Mouse (Mus musculus): ENCODE measurements around the gene Tex19.1. TPM values are rescaled to one million over a fixed set of nuclear protein-coding genes. Genes with fewer than 3 reads are reported as not detected.

Tex19.1 gene
- total and polyA plus RNA-seq, 3 experiments = 0.57 to 0.95 TPM; not detected in 1

DNA sequence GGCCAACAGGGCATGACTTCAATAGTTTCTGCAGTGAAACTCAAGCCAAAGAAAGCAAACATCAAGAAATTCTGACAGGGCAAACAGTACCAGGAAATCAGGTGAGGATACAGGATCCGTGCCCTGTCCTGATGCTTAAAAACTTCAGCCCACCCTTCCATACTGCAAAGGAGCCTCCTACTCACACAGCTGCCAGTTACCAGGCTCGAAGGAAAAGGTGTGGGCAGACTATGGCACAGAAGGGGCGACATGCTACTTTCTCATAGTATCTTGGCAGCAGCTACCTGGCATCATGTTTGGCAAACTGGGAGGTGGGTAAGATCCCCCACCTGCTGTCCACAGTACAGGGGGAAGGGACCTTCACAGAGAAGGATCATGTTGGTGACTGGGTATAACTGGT, 47.5 kb downstream of the Tex19.1 start:
- Histone ChIP-seq H3K79me2 (replicated peaks; ENCODE audit: control insufficient read depth, extremely low read depth, insufficient read depth, poor library complexity, severe bottlenecking) (no peaks in the 10 kb centered on the region), H3K27me3 (replicated peaks) (no peaks in the 10 kb centered on the region), H3K4me3 (replicated peaks in 1 of 3; ENCODE audit: low read depth in 2 of 3, low read length in 2 of 3, poor library complexity in 1 of 3) (no peak overlapping the region), H3K4me1 (ENCODE audit: control insufficient read depth in 1 of 2, insufficient read depth in 2 of 2) (peaks cover 0 to 3% of the 10 kb centered on the region in 2 experiments; a peak in 2 of 4 replicates), H3K9ac (ENCODE audit: insufficient read depth, low read depth) (no peak overlapping the region), H3K4me2 (ENCODE audit: insufficient read depth, low read depth, poor library complexity, severe bottlenecking) (no peak overlapping the region), H3K9me3 (replicated peaks; ENCODE audit: low read length) (no peaks in the 10 kb centered on the region), H3K36me3 (replicated peaks in 1 of 2; ENCODE audit: control insufficient read depth in 1 of 2, insufficient read depth in 1 of 2, low read length in 1 of 2) (peaks cover 0 to 11% of the 10 kb centered on the region in 2 experiments), H3K27ac (ENCODE audit: insufficient read depth, low read depth) (no peak overlapping the region)
- TF ChIP-seq KAT2A (IDR thresholded peaks at IDR 0.05; ENCODE audit: insufficient replicate concordance, low read length) (no peak), UBTF (IDR thresholded peaks at IDR 0.05; ENCODE audit: low read depth, low read length) (no peak), POLR2AphosphoS2 (IDR thresholded peaks at IDR 0.05; ENCODE audit: low read depth, low read length) (no peak), MAX (IDR thresholded peaks at IDR 0.05; ENCODE audit: low read length) (no peak), GABPA (IDR thresholded peaks at IDR 0.05; ENCODE audit: insufficient replicate concordance, low read depth, low read length) (no peak), MAZ (IDR thresholded peaks at IDR 0.05; ENCODE audit: low read depth, low read length) (no peak), JUND (conservative IDR thresholded peaks at IDR 0.05; ENCODE audit: low read depth, low read length) (no peak)
- DNase-seq (ENCODE audit: extremely low read depth) = no peak
- in situ Hi-C loops (cut with MboI; ENCODE audit: low pct_ligation_motif_present, low pct_unique_long_range_greater_than_20kb, low sequenced_read_pairs) (no loop called here), dilution Hi-C loops (cut with MboI; ENCODE audit: extremely low pct_ligation_motif_present, extremely low pct_unique_long_range_greater_than_20kb, low sequenced_read_pairs) (no loop called here)

Other genes with a start within 250 kb of the Tex19.1 start
- 4.6 and 5.4 TPM in 2 replicates for gene Ccdc57, start 213.3 kb upstream of the Tex19.1 start, total RNA-seq (2012; rRNA removed)
- 2.3 and 2.7 TPM in 2 replicates for gene Ccdc57, start 213.3 kb upstream of the Tex19.1 start, total RNA-seq (2014; rRNA removed)
- 6.0 and 6.2 TPM in 2 replicates for gene Ccdc57, start 213.3 kb upstream of the Tex19.1 start, polyA plus RNA-seq (2012; ENCODE audit: insufficient read length, low read depth)
- 214 and 388 TPM in 2 replicates for gene Slc16a3, start 197.7 kb upstream of the Tex19.1 start, total RNA-seq (2012; rRNA removed)
- gene Slc16a3, start 197.7 kb upstream of the Tex19.1 start, total RNA-seq (2014; rRNA removed) = 90.8 and 130 TPM in 2 replicates
- gene Slc16a3, start 197.7 kb upstream of the Tex19.1 start, polyA plus RNA-seq (2012; ENCODE audit: insufficient read length, low read depth) = 9.7 and 11.1 TPM in 2 replicates
- 92.1 and 96.8 TPM in 2 replicates for gene Csnk1d, start 154.8 kb upstream of the Tex19.1 start, total RNA-seq (2012; rRNA removed)
- gene Csnk1d, start 154.8 kb upstream of the Tex19.1 start, total RNA-seq (2014; rRNA removed) = 77.7 and 77.8 TPM in 2 replicates
- gene Csnk1d, start 154.8 kb upstream of the Tex19.1 start, polyA plus RNA-seq (2012; ENCODE audit: insufficient read length, low read depth) = 134 and 136 TPM in 2 replicates
- 0.84 and 2.7 TPM in 2 replicates for gene Cd7, start 106.7 kb upstream of the Tex19.1 start, total RNA-seq (2012; rRNA removed)
- 0.51 and 0.82 TPM in 2 replicates for gene Cd7, start 106.7 kb upstream of the Tex19.1 start, total RNA-seq (2014; rRNA removed)
- gene Cd7, start 106.7 kb upstream of the Tex19.1 start, polyA plus RNA-seq (2012; ENCODE audit: insufficient read length, low read depth) = 0.67 and 1.0 TPM in 2 replicates
- not detected in 2 replicates for gene Sectm1b, start 82.6 kb upstream of the Tex19.1 start, total RNA-seq (2012; rRNA removed)
- not detected in 2 replicates for gene Sectm1b, start 82.6 kb upstream of the Tex19.1 start, total RNA-seq (2014; rRNA removed)
- not detected in 2 replicates for gene Sectm1b, start 82.6 kb upstream of the Tex19.1 start, polyA plus RNA-seq (2012; ENCODE audit: insufficient read length, low read depth)
- 0.08 TPM in 1 of 2 replicates, not detected in the other for gene Sectm1a, start 64.9 kb upstream of the Tex19.1 start, total RNA-seq (2012; rRNA removed)
- not detected in 2 replicates for gene Sectm1a, start 64.9 kb upstream of the Tex19.1 start, total RNA-seq (2014; rRNA removed)
- not detected in 2 replicates for gene Sectm1a, start 64.9 kb upstream of the Tex19.1 start, polyA plus RNA-seq (2012; ENCODE audit: insufficient read length, low read depth)
- 0.64 and 0.92 TPM in 2 replicates for gene Tex19.2, start 27.5 kb upstream of the Tex19.1 start, total RNA-seq (2012; rRNA removed)
- 1.4 and 1.5 TPM in 2 replicates for gene Tex19.2, start 27.5 kb upstream of the Tex19.1 start, total RNA-seq (2014; rRNA removed)
- gene Tex19.2, start 27.5 kb upstream of the Tex19.1 start, polyA plus RNA-seq (2012; ENCODE audit: insufficient read length, low read depth) = 2.3 and 2.4 TPM in 2 replicates
- gene Uts2r, start 14.1 kb downstream of the Tex19.1 start, total RNA-seq (2012; rRNA removed) = not detected in 2 replicates
- gene Uts2r, start 14.1 kb downstream of the Tex19.1 start, total RNA-seq (2014; rRNA removed) = not detected in 2 replicates
- not detected in 2 replicates for gene Uts2r, start 14.1 kb downstream of the Tex19.1 start, polyA plus RNA-seq (2012; ENCODE audit: insufficient read length, low read depth)
- 9.1 and 10.6 TPM in 2 replicates for gene Hexdc, start 58.3 kb downstream of the Tex19.1 start, total RNA-seq (2012; rRNA removed)
- gene Hexdc, start 58.3 kb downstream of the Tex19.1 start, total RNA-seq (2014; rRNA removed) = 10.5 and 11.6 TPM in 2 replicates
- 8.8 and 12.0 TPM in 2 replicates for gene Hexdc, start 58.3 kb downstream of the Tex19.1 start, polyA plus RNA-seq (2012; ENCODE audit: insufficient read length, low read depth)
- gene Ogfod3, start 58.6 kb downstream of the Tex19.1 start, total RNA-seq (2012; rRNA removed) = 16.4 and 19.0 TPM in 2 replicates
- gene Ogfod3, start 58.6 kb downstream of the Tex19.1 start, total RNA-seq (2014; rRNA removed) = 10.3 and 13.7 TPM in 2 replicates
- 18.4 and 24.6 TPM in 2 replicates for gene Ogfod3, start 58.6 kb downstream of the Tex19.1 start, polyA plus RNA-seq (2012; ENCODE audit: insufficient read length, low read depth)
- 50.0 and 51.6 TPM in 2 replicates for gene Cybc1, start 83.2 kb downstream of the Tex19.1 start, total RNA-seq (2012; rRNA removed)
- gene Cybc1, start 83.2 kb downstream of the Tex19.1 start, total RNA-seq (2014; rRNA removed) = 60.3 and 60.9 TPM in 2 replicates
- 52.9 and 57.4 TPM in 2 replicates for gene Cybc1, start 83.2 kb downstream of the Tex19.1 start, polyA plus RNA-seq (2012; ENCODE audit: insufficient read length, low read depth)
- gene Narf, start 91.1 kb downstream of the Tex19.1 start, total RNA-seq (2012; rRNA removed) = 15.6 and 26.2 TPM in 2 replicates
- gene Narf, start 91.1 kb downstream of the Tex19.1 start, total RNA-seq (2014; rRNA removed) = 29.9 and 32.1 TPM in 2 replicates
- gene Narf, start 91.1 kb downstream of the Tex19.1 start, polyA plus RNA-seq (2012; ENCODE audit: insufficient read length, low read depth) = 11.7 and 12.3 TPM in 2 replicates
- gene Foxk2, start 113.8 kb downstream of the Tex19.1 start, total RNA-seq (2012; rRNA removed) = 42.6 and 44.3 TPM in 2 replicates
- gene Foxk2, start 113.8 kb downstream of the Tex19.1 start, total RNA-seq (2014; rRNA removed) = 25.0 and 26.9 TPM in 2 replicates
- gene Foxk2, start 113.8 kb downstream of the Tex19.1 start, polyA plus RNA-seq (2012; ENCODE audit: insufficient read length, low read depth) = 32.4 and 41.2 TPM in 2 replicates
- gene Wdr45b, start 208.3 kb downstream of the Tex19.1 start, total RNA-seq (2012; rRNA removed) = 27.0 and 32.1 TPM in 2 replicates
- gene Wdr45b, start 208.3 kb downstream of the Tex19.1 start, total RNA-seq (2014; rRNA removed) = 49.9 and 53.0 TPM in 2 replicates
- gene Wdr45b, start 208.3 kb downstream of the Tex19.1 start, polyA plus RNA-seq (2012; ENCODE audit: insufficient read length, low read depth) = 43.3 and 47.5 TPM in 2 replicates
- gene Rab40b, start 242.1 kb downstream of the Tex19.1 start, total RNA-seq (2012; rRNA removed) = not detected in 2 replicates
- gene Rab40b, start 242.1 kb downstream of the Tex19.1 start, total RNA-seq (2014; rRNA removed) = not detected in 2 replicates
- gene Rab40b, start 242.1 kb downstream of the Tex19.1 start, polyA plus RNA-seq (2012; ENCODE audit: insufficient read length, low read depth) = not detected in 2 replicates